Mouse (Mus musculus) olfactory bulb, adult 2 months (tissue): ENCODE results near the gene Gnmt.

Experiments used
- CTCF ChIP-seq: fragments of 200-500 bp; IDR thresholded peaks from 2 replicates; pipeline ENCODE4 v1.5.1; 2012; ENCODE audit warnings: low read depth, mild to moderate bottlenecking, low read length, moderate library complexity; ENCODE audit not compliant: insufficient read depth
- POLR2A ChIP-seq: fragments of 200-500 bp; IDR thresholded peaks from 2 replicates; pipeline ENCODE4 v1.6.1; 2012; ENCODE audit warnings: mild to moderate bottlenecking, low read depth, low read length, moderate library complexity; ENCODE audit not compliant: insufficient read depth

DNA sequence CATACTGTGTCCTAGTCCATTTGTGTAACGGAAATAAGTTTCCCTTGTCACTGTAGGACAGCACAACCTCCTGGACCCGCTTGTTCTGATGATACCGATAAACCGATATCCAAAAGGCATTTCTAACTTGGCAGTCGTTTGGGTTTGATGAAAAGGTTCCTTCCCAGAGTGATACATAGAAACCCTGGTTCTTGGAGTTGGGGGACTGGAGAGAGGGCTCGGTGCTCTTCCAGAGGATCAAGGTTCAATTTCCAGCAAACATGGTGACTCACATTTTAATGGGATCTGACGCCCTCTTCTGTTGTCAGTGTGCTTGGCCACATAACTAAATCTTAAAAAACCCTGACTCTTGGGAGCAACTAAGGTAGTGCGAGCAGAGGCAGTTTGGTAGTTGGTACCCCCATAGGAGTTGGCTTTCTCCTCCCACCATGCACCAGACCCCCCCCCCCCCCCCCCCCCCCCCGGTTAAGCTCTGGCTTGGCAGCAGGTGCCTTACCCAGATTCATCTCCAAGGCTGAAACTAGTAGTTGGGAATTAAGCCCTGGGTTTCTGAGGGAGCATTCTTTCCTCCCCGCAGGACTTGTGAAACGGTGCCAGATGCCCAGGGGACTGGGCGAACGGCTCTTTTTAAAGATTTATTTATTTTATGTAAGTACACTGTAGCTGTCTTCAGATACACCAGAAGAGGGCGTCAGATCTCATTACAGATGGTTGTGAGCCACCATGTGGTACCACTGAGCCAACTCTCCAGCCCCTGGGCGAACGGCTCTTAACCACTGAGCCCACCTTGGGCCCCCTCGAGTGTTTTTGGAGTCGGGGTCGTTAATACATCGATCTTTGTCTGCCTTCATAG lies 44.5 kb upstream of the Gnmt start:
- TF ChIP-seq CTCF (no peak), POLR2A (no peak)
